In the genomic region with DNA sequence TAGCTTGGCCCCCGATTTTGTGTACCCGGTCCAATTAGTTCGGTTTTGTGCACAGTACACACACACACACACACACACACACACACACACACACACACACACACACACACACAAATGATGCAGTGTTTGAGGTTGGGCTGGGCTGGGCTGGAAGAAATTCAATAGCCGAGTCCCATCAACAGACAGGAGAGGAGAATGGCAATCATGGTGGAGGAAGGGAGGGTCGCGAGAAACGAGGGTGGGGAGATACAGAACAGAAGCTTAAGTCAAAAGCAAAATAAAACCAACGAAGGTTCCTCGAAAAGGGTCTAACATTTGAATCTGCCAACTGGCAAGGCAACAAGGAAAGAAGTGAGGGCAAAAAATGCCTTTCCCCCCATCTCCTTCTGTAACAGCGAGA, we compare ENCODE assay signal across 9 mouse cellular contexts. TPM values are rescaled to one million over a fixed set of nuclear protein-coding genes. Genes with fewer than 3 reads are reported as not detected.
DNase-seq lines count a peak whose midpoint lies in the region; ATAC-seq and TF ChIP-seq lines count a peak whose summit lies in the region.
"Had no signal": no experiment of that assay in that cellular context is flagged by ENCODE, and none has a peak within 500 bp of the region (broad histone marks: within the 10 kb centered on the region; RNA-seq: fewer than 3 reads in every experiment).

No protein-coding gene starts in this region.

- no peak for ATAC-seq in kidney, postnatal 0 days (replicated peaks; ENCODE audit: low FRiP score, low read depth)
- no peak for ATAC-seq in hindbrain, embryonic 14.5 days (ENCODE audit: low FRiP score)
- no peak for ATAC-seq in neural tube, embryonic 12.5 days (ENCODE audit: low FRiP score, low read depth)
- ATAC-seq in megakaryocyte, adult 5-6 weeks (ENCODE audit: poor library complexity, severe bottlenecking) = no peak

- H3K36me3 ChIP-seq in kidney, postnatal 0 days (ENCODE audit: insufficient read depth, low read length) = no peaks in the 10 kb centered on the region
- H3K36me3 ChIP-seq in hindbrain, embryonic 14.5 days (replicated peaks; ENCODE audit: control insufficient read depth, insufficient read depth) = no peaks in the 10 kb centered on the region
- no peaks in the 10 kb centered on the region for H3K36me3 ChIP-seq in neural tube, embryonic 12.5 days

- no peak overlapping the region for H3K9ac ChIP-seq in kidney, postnatal 0 days (ENCODE audit: low read depth, low read length)
- H3K9ac ChIP-seq in hindbrain, embryonic 14.5 days = peak overlapping the region; percentile 91
- peak overlapping the region; percentile 69; the same call in 1 of the 2 replicates for H3K9ac ChIP-seq in neural tube, embryonic 12.5 days

- peak overlapping the region; percentile 86 for H3K4me2 ChIP-seq in kidney, postnatal 0 days (ENCODE audit: low read length)
- H3K4me2 ChIP-seq in hindbrain, embryonic 14.5 days (replicated peaks) = peak overlapping the region; percentile 55
- H3K4me2 ChIP-seq in neural tube, embryonic 12.5 days (replicated peaks) = peak overlapping the region; percentile 80

- TF ChIP-seq CTCF in kidney, postnatal 0 days (IDR thresholded peaks at IDR 0.05; ENCODE audit: low read depth) = no peak

- no peaks in the 10 kb centered on the region for H3K27me3 ChIP-seq in kidney, postnatal 0 days (ENCODE audit: insufficient read depth, low read length)
- H3K27me3 ChIP-seq in hindbrain, embryonic 14.5 days (ENCODE audit: control insufficient read depth, insufficient read depth, low read length) = no peaks in the 10 kb centered on the region
- H3K27me3 ChIP-seq in neural tube, embryonic 12.5 days (replicated peaks) = no peaks in the 10 kb centered on the region
- H3K27me3 ChIP-seq: CH12.LX had no signal

- H3K27ac ChIP-seq in kidney, postnatal 0 days = no peak overlapping the region
- H3K27ac ChIP-seq in hindbrain, embryonic 14.5 days = peak overlapping the region; percentile 89
- H3K27ac ChIP-seq in neural tube, embryonic 12.5 days = no peak overlapping the region

- H3K4me3 ChIP-seq in kidney, postnatal 0 days (replicated peaks; ENCODE audit: low read depth, low read length) = peak overlapping the region; percentile 57
- peak overlapping the region; percentile 77 for H3K4me3 ChIP-seq in hindbrain, embryonic 14.5 days (replicated peaks; ENCODE audit: low read length)
- peak overlapping the region; percentile 61 for H3K4me3 ChIP-seq in neural tube, embryonic 12.5 days

- DNase-seq in kidney, postnatal 0 days (ENCODE audit: low spot score) = no peak
- DNase-seq in kidney, postnatal 25 days = no peak
- peak; percentile 63 to 67 for DNase-seq in cerebellum, postnatal 25 days
- no peak for DNase-seq in hindbrain, embryonic 14.5 days (ENCODE audit: low spot score)
- DNase-seq in spleen, adult 12 weeks (ENCODE audit: low spot score) = no peak
- no peak for DNase-seq in thymus, postnatal 0 days (ENCODE audit: low spot score)

- WGBS in kidney, postnatal 0 days = 35% methylated on average over 10 of the region's 10 CpGs
- 27% methylated on average over 10 of the region's 10 CpGs for WGBS in hindbrain, embryonic 14.5 days
- 35% methylated on average over 10 of the region's 10 CpGs for WGBS in neural tube, embryonic 12.5 days

- no peaks in the 10 kb centered on the region for H3K9me3 ChIP-seq in kidney, postnatal 0 days (replicated peaks; ENCODE audit: low read length)
- H3K9me3 ChIP-seq in hindbrain, embryonic 14.5 days (ENCODE audit: control insufficient read depth, low read length) = no peaks in the 10 kb centered on the region
- H3K9me3 ChIP-seq in neural tube, embryonic 12.5 days = no peaks in the 10 kb centered on the region

- no peaks in the 10 kb centered on the region for H3K4me1 ChIP-seq in kidney, postnatal 0 days (replicated peaks; ENCODE audit: insufficient read depth, low read length)
- H3K4me1 ChIP-seq in hindbrain, embryonic 14.5 days (replicated peaks; ENCODE audit: control insufficient read depth, insufficient read depth, low read length) = no peaks in the 10 kb centered on the region
- H3K4me1 ChIP-seq in neural tube, embryonic 12.5 days = 0 out of 2 replicates have a peak, but pooled peaks cover 4% of the 10 kb centered on the region

RNA-seq across cellular contexts. Expression of gene Gria4, which starts 1.6 kb away (rescaled TPM):
- polyA plus RNA-seq in kidney, postnatal 0 days (2015; fragmentation: Nextera tagmentation; extraction: Ambion mirVana) = 6.3 and 6.4 TPM in 2 replicates
- 48.7 and 50.2 TPM in 2 replicates for polyA plus RNA-seq in hindbrain, embryonic 14.5 days (2014; fragmentation: Nextera tagmentation; extraction: Ambion mirVana)
- 13.0 and 16.3 TPM in 2 replicates for polyA plus RNA-seq in neural tube, embryonic 12.5 days (2016; fragmentation: Nextera tagmentation; extraction: Ambion mirVana)
- 0.05 TPM in 1 of 2 replicates, not detected in the other for polyA plus RNA-seq in thymus, postnatal 0 days (2015; fragmentation: Nextera tagmentation; extraction: Ambion mirVana)
- total RNA-seq in megakaryocyte, adult 5-6 weeks (2015) = not detected in 2 replicates
- total RNA-seq in megakaryocyte, adult 5-6 weeks (2017) = not detected in 2 replicates
- total RNA-seq: CH12.LX had no signal

Comparison
In these comparisons a context has a peak if more than half of its experiments do, and no peak if none do; other contexts are left out.
1. DNase-seq: peak in cerebellum, postnatal 25 days (2 of 2); none in kidney, postnatal 0 days (single experiment), kidney, postnatal 25 days (0 of 2), hindbrain, embryonic 14.5 days (single experiment), spleen, adult 12 weeks (single experiment) and thymus, postnatal 0 days (single experiment).
2. Peak in every context shown above with its lines, with median percentiles within 50 percentile points of each other: H3K4me2 ChIP-seq and H3K4me3 ChIP-seq.